Comparison of ENCODE assay signal across 16 mouse cellular contexts in genomic region chr11:85095116-85095515, GRCm38 (mm10). TPM values are rescaled to one million over a fixed set of nuclear protein-coding genes. Genes with fewer than 3 reads are reported as not detected.
DNase-seq lines count a peak whose midpoint lies in the region; ATAC-seq lines count a peak whose summit lies in the region.
"Had no signal": no experiment of that assay in that cellular context is flagged by ENCODE, and none has a peak within 500 bp of the region (broad histone marks: within the 10 kb centered on the region; RNA-seq: fewer than 3 reads in every experiment).

No protein-coding gene starts in this region.

- peak; percentile 47 for DNase-seq in adrenal gland, adult 2 months
- no peak for DNase-seq in adrenal gland, postnatal 4 days (ENCODE audit: low spot score in 2 of 2)
- DNase-seq in midbrain, embryonic 11.5 days (ENCODE audit: low spot score, missing footprints) = peak; percentile 86
- peak; percentile 12 for DNase-seq in embryonic facial prominence, embryonic 10.5 days (ENCODE audit: low spot score)
- no peak for DNase-seq in left cerebral cortex, adult 8-10 months (ENCODE audit: low spot score in 2 of 2)
- no peak for DNase-seq in thymus, postnatal 0 days (ENCODE audit: low spot score)
- DNase-seq: cerebellum, adult 9-10 months; kidney, postnatal 25 days; lung, embryonic 14.5 days had no signal

- H3K9ac ChIP-seq in midbrain, embryonic 11.5 days (ENCODE audit: low read length) = no peak overlapping the region
- H3K9ac ChIP-seq in midbrain, embryonic 16.5 days (ENCODE audit: low read depth, low read length) = no peak overlapping the region
- H3K9ac ChIP-seq in neural tube, embryonic 15.5 days (replicated peaks) = no peak overlapping the region
- H3K9ac ChIP-seq: embryonic facial prominence, embryonic 13.5 days; forebrain, embryonic 12.5 days; lung, embryonic 14.5 days had no signal

- no peak overlapping the region for H3K4me3 ChIP-seq in midbrain, embryonic 11.5 days (ENCODE audit: low read depth, low read length)
- H3K4me3 ChIP-seq in midbrain, embryonic 16.5 days (ENCODE audit: low read depth, low read length) = no peak overlapping the region
- H3K4me3 ChIP-seq in embryonic facial prominence, embryonic 10.5 days = no peak overlapping the region
- H3K4me3 ChIP-seq in neural tube, embryonic 15.5 days (replicated peaks) = no peak overlapping the region
- H3K4me3 ChIP-seq: embryonic facial prominence, embryonic 13.5 days; forebrain, embryonic 12.5 days; heart, embryonic 10.5 days; limb, embryonic 10.5 days had no signal

- no peaks in the 10 kb centered on the region for H3K9me3 ChIP-seq in midbrain, embryonic 11.5 days (ENCODE audit: control insufficient read depth, low read length)
- no peaks in the 10 kb centered on the region for H3K9me3 ChIP-seq in midbrain, embryonic 16.5 days (replicated peaks; ENCODE audit: control insufficient read depth, low read length, poor library complexity, severe bottlenecking)
- 0 out of 2 replicates have a peak, but pooled peaks cover 3% of the 10 kb centered on the region for H3K9me3 ChIP-seq in embryonic facial prominence, embryonic 10.5 days
- no peaks in the 10 kb centered on the region for H3K9me3 ChIP-seq in neural tube, embryonic 15.5 days (replicated peaks)
- H3K9me3 ChIP-seq: forebrain, embryonic 12.5 days; heart, embryonic 10.5 days; limb, embryonic 10.5 days had no signal

- no peaks in the 10 kb centered on the region for H3K27me3 ChIP-seq in midbrain, embryonic 11.5 days (ENCODE audit: control insufficient read depth, insufficient read depth, low read length)
- no peaks in the 10 kb centered on the region for H3K27me3 ChIP-seq in midbrain, embryonic 16.5 days (ENCODE audit: control insufficient read depth, insufficient read depth, low read depth, low read length)
- no peaks in the 10 kb centered on the region for H3K27me3 ChIP-seq in embryonic facial prominence, embryonic 10.5 days (replicated peaks; ENCODE audit: low read depth, poor library complexity, severe bottlenecking)
- H3K27me3 ChIP-seq in neural tube, embryonic 15.5 days (replicated peaks) = no peaks in the 10 kb centered on the region
- H3K27me3 ChIP-seq: embryonic facial prominence, embryonic 13.5 days; forebrain, embryonic 12.5 days had no signal

- ATAC-seq in midbrain, embryonic 11.5 days (ENCODE audit: low FRiP score) = no peak
- no peak for ATAC-seq in midbrain, embryonic 16.5 days
- ATAC-seq in neural tube, embryonic 15.5 days (ENCODE audit: low FRiP score) = no peak
- ATAC-seq: intestine, postnatal 0 days had no signal

- WGBS in midbrain, embryonic 11.5 days = 30% methylated on average over 5 of the region's 5 CpGs
- 31% methylated on average over 5 of the region's 5 CpGs for WGBS in midbrain, embryonic 16.5 days
- WGBS in embryonic facial prominence, embryonic 10.5 days = 51% methylated on average over 5 of the region's 5 CpGs
- 73% methylated on average over 5 of the region's 5 CpGs for WGBS in neural tube, embryonic 15.5 days

- no peak overlapping the region for H3K4me2 ChIP-seq in midbrain, embryonic 11.5 days
- no peak overlapping the region for H3K4me2 ChIP-seq in midbrain, embryonic 16.5 days (ENCODE audit: low read length)
- no peak overlapping the region for H3K4me2 ChIP-seq in neural tube, embryonic 15.5 days
- H3K4me2 ChIP-seq: embryonic facial prominence, embryonic 13.5 days; forebrain, embryonic 12.5 days; lung, embryonic 14.5 days had no signal

- H3K36me3 ChIP-seq in midbrain, embryonic 11.5 days (ENCODE audit: control insufficient read depth, insufficient read depth, low read length) = no peaks in the 10 kb centered on the region
- no peaks in the 10 kb centered on the region for H3K36me3 ChIP-seq in midbrain, embryonic 16.5 days (ENCODE audit: control insufficient read depth, insufficient read depth, low read length)
- peaks cover 10% of the 10 kb centered on the region for H3K36me3 ChIP-seq in embryonic facial prominence, embryonic 10.5 days (replicated peaks)
- H3K36me3 ChIP-seq in neural tube, embryonic 15.5 days = no peaks in the 10 kb centered on the region
- H3K36me3 ChIP-seq: forebrain, embryonic 12.5 days had no signal

- H3K27ac ChIP-seq in midbrain, embryonic 11.5 days (ENCODE audit: low read depth, low read length) = no peak overlapping the region
- H3K27ac ChIP-seq in midbrain, embryonic 16.5 days (ENCODE audit: low read length) = no peak overlapping the region
- no peak overlapping the region for H3K27ac ChIP-seq in embryonic facial prominence, embryonic 10.5 days (replicated peaks)
- no peak overlapping the region for H3K27ac ChIP-seq in neural tube, embryonic 15.5 days (replicated peaks)
- H3K27ac ChIP-seq: embryonic facial prominence, embryonic 13.5 days; forebrain, embryonic 12.5 days; heart, embryonic 10.5 days; limb, embryonic 10.5 days had no signal

- no peaks in the 10 kb centered on the region for H3K4me1 ChIP-seq in midbrain, embryonic 11.5 days (ENCODE audit: control insufficient read depth, insufficient read depth, low read length)
- no peaks in the 10 kb centered on the region for H3K4me1 ChIP-seq in midbrain, embryonic 16.5 days (ENCODE audit: control insufficient read depth, insufficient read depth, low read length)
- peaks cover 6% of the 10 kb centered on the region for H3K4me1 ChIP-seq in embryonic facial prominence, embryonic 10.5 days
- no peaks in the 10 kb centered on the region for H3K4me1 ChIP-seq in neural tube, embryonic 15.5 days
- H3K4me1 ChIP-seq: embryonic facial prominence, embryonic 13.5 days; forebrain, embryonic 12.5 days had no signal

RNA-seq across cellular contexts. Expression of gene Usp32, which starts 44.8 kb away (rescaled TPM):
- total RNA-seq in adrenal gland, adult 2 months (2021) = 10 to 100 TPM; 39.9 to 51.6 TPM
- 1.3 and 1.7 TPM in 2 replicates for polyA plus RNA-seq in adrenal gland, adult 2 months (2012; rRNA removed)
- 10 to 100 TPM; 40.2 to 44.6 TPM for total RNA-seq in adrenal gland, postnatal 4 days (2021)
- 7.0 and 8.1 TPM in 2 replicates for polyA plus RNA-seq in midbrain, embryonic 11.5 days (2014; fragmentation: Nextera tagmentation; extraction: Ambion mirVana)
- 12.3 and 13.4 TPM in 2 replicates for polyA plus RNA-seq in midbrain, embryonic 16.5 days (2015; fragmentation: Nextera tagmentation; extraction: Ambion mirVana)
- 3.7 and 4.0 TPM in 2 replicates for polyA plus RNA-seq in embryonic facial prominence, embryonic 10.5 days (2016; fragmentation: Nextera tagmentation; extraction: Ambion mirVana)
- polyA plus RNA-seq in neural tube, embryonic 15.5 days (2015; fragmentation: Nextera tagmentation; extraction: Ambion mirVana) = 9.9 and 10.6 TPM in 2 replicates
- 100 to 1,000 TPM in 3 of 4 experiments, 10 to 100 TPM in 1; 96.5 to 119 (median 109) TPM for total RNA-seq in left cerebral cortex, adult 8-10 months (2022)
- 2.5 and 3.5 TPM in 2 replicates for polyA plus RNA-seq in thymus, postnatal 0 days (2015; fragmentation: Nextera tagmentation; extraction: Ambion mirVana)

Comparison
In these comparisons a context has a peak if more than half of its experiments do, and no peak if none do; other contexts are left out.
1. DNase-seq: peak in adrenal gland, adult 2 months (single experiment), midbrain, embryonic 11.5 days (single experiment) and embryonic facial prominence, embryonic 10.5 days (single experiment); none in adrenal gland, postnatal 4 days (0 of 2), left cerebral cortex, adult 8-10 months (0 of 2) and thymus, postnatal 0 days (single experiment).